21 mouse cellular contexts compared by ENCODE assay signal in the genomic region with DNA sequence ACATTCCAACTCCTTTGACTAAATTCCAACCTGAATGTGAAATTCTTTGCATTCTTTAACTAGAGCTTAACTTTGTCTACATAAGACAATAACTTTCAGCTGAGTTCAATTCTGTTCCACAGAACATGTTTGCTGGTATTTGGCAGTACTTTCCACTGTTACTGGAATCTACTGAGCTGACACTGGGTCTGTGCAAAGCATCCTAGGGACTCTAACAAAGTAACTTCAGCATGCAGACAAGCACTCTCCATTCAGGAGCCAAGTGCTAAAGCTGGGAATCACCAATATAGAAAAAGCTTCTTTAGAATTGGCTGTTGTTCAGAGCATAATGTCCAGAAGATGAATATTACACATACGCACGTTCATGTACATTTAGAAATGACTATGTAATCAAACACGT.
"Had no signal": no experiment of that assay in that cellular context is flagged by ENCODE, and none has a peak within 500 bp of the region (broad histone marks: within the 10 kb centered on the region; RNA-seq: fewer than 3 reads in every experiment).

No protein-coding gene starts in this region.

- H3K9ac ChIP-seq: liver, embryonic 14.5 days; lung, embryonic 15.5 days; midbrain, embryonic 12.5 days; neural tube, embryonic 13.5 days; neural tube, embryonic 15.5 days had no signal

- H3K4me1 ChIP-seq: lung, embryonic 15.5 days; midbrain, embryonic 10.5 days; midbrain, embryonic 12.5 days; neural tube, embryonic 13.5 days; neural tube, embryonic 15.5 days had no signal

- H3K27me3 ChIP-seq: lung, embryonic 15.5 days; midbrain, embryonic 12.5 days; neural tube, embryonic 13.5 days; neural tube, embryonic 15.5 days had no signal

- H3K36me3 ChIP-seq: lung, embryonic 15.5 days; midbrain, embryonic 10.5 days; midbrain, embryonic 12.5 days; neural tube, embryonic 13.5 days; neural tube, embryonic 15.5 days had no signal

- H3K27ac ChIP-seq: liver, embryonic 14.5 days; lung, embryonic 15.5 days; midbrain, embryonic 10.5 days; midbrain, embryonic 12.5 days; neural tube, embryonic 13.5 days; neural tube, embryonic 15.5 days had no signal

- H3K4me3 ChIP-seq: lung, embryonic 15.5 days; midbrain, embryonic 10.5 days; midbrain, embryonic 12.5 days; myocyte; neural tube, embryonic 13.5 days; neural tube, embryonic 15.5 days had no signal

- H3K9me3 ChIP-seq: lung, embryonic 15.5 days; midbrain, embryonic 10.5 days; midbrain, embryonic 12.5 days had no signal

- ATAC-seq: lung, postnatal 0 days; midbrain, embryonic 16.5 days had no signal

- DNase-seq: lung, adult 18-20 months; lung, postnatal 14 days; lung, postnatal 4 days; midbrain, embryonic 14.5 days; retina, postnatal 1 day; right cerebral cortex, adult 18-20 months; right cerebral cortex, postnatal 25 days; right cerebral cortex, postnatal 4 days; spleen, adult 18-20 months; thymus, adult 18-20 months; thymus, postnatal 14 days; thymus, postnatal 36 days had no signal

- H3K4me2 ChIP-seq: lung, embryonic 15.5 days; midbrain, embryonic 12.5 days; neural tube, embryonic 13.5 days; neural tube, embryonic 15.5 days had no signal
